14 mouse cellular contexts compared by ENCODE assay signal in genomic region chr16:36816916-36817315, GRCm38 (mm10). TPM values are rescaled to one million over a fixed set of nuclear protein-coding genes. Genes with fewer than 3 reads are reported as not detected.
DNase-seq lines count a peak whose midpoint lies in the region; ATAC-seq and TF ChIP-seq lines count a peak whose summit lies in the region.
"Had no signal": no experiment of that assay in that cellular context is flagged by ENCODE, and none has a peak within 500 bp of the region (broad histone marks: within the 10 kb centered on the region; RNA-seq: fewer than 3 reads in every experiment).

No protein-coding gene starts in this region.

- TF ChIP-seq EP300 in lung, postnatal 0 days (IDR thresholded peaks at IDR 0.05), result no peak

- no peak for DNase-seq in hindbrain, embryonic 14.5 days (ENCODE audit: low spot score)
- DNase-seq in lung, postnatal 0 days (ENCODE audit: low spot score), result no peak
- DNase-seq in hindbrain, postnatal 0 days (ENCODE audit: low spot score), result no peak
- DNase-seq in layer of hippocampus, postnatal 25 days (ENCODE audit: extremely low spot score in 1 of 2, low spot score in 1 of 2), result no peak
- no peak for DNase-seq in retina, postnatal 1 day

- no peaks in the 10 kb centered on the region for H3K36me3 ChIP-seq in hindbrain, embryonic 14.5 days (replicated peaks; ENCODE audit: control insufficient read depth, insufficient read depth)
- no peaks in the 10 kb centered on the region for H3K36me3 ChIP-seq in hindbrain, embryonic 16.5 days (ENCODE audit: control insufficient read depth, insufficient read depth, low read length)
- no peaks in the 10 kb centered on the region for H3K36me3 ChIP-seq in lung, embryonic 16.5 days (ENCODE audit: control insufficient read depth, insufficient read depth, low read length)
- H3K36me3 ChIP-seq in lung, postnatal 0 days (ENCODE audit: insufficient read depth, low read length), result no peaks in the 10 kb centered on the region
- H3K36me3 ChIP-seq in hindbrain, postnatal 0 days (ENCODE audit: insufficient read depth, low read length), result no peaks in the 10 kb centered on the region
- H3K36me3 ChIP-seq in neural tube, embryonic 12.5 days, result no peaks in the 10 kb centered on the region
- H3K36me3 ChIP-seq: G1E; heart, embryonic 12.5 days; limb, embryonic 15.5 days; stomach, embryonic 15.5 days had no signal

- no peak overlapping the region for H3K27ac ChIP-seq in hindbrain, embryonic 14.5 days
- H3K27ac ChIP-seq in hindbrain, embryonic 16.5 days (ENCODE audit: low read depth, low read length), result no peak overlapping the region
- no peak overlapping the region for H3K27ac ChIP-seq in lung, embryonic 16.5 days (ENCODE audit: low read length)
- H3K27ac ChIP-seq in lung, postnatal 0 days (ENCODE audit: low read length), result no peak overlapping the region
- H3K27ac ChIP-seq in hindbrain, postnatal 0 days, result no peak overlapping the region
- no peak overlapping the region for H3K27ac ChIP-seq in neural tube, embryonic 12.5 days
- H3K27ac ChIP-seq: limb, embryonic 15.5 days; stomach, embryonic 15.5 days had no signal

- H3K4me3 ChIP-seq in hindbrain, embryonic 14.5 days (replicated peaks; ENCODE audit: low read length), result no peak overlapping the region
- no peak overlapping the region for H3K4me3 ChIP-seq in hindbrain, embryonic 16.5 days (ENCODE audit: low read length)
- H3K4me3 ChIP-seq in lung, embryonic 16.5 days (ENCODE audit: low read length), result no peak overlapping the region
- H3K4me3 ChIP-seq in lung, postnatal 0 days (ENCODE audit: low read depth, low read length), result no peak overlapping the region
- H3K4me3 ChIP-seq in hindbrain, postnatal 0 days (ENCODE audit: low read length), result no peak overlapping the region
- no peak overlapping the region for H3K4me3 ChIP-seq in neural tube, embryonic 12.5 days
- H3K4me3 ChIP-seq: heart, embryonic 12.5 days; limb, embryonic 15.5 days; stomach, embryonic 15.5 days had no signal

- no peak overlapping the region for H3K4me2 ChIP-seq in hindbrain, embryonic 14.5 days (replicated peaks)
- H3K4me2 ChIP-seq in hindbrain, embryonic 16.5 days (ENCODE audit: low read length), result no peak overlapping the region
- no peak overlapping the region for H3K4me2 ChIP-seq in lung, embryonic 16.5 days (ENCODE audit: low read depth, low read length)
- no peak overlapping the region for H3K4me2 ChIP-seq in lung, postnatal 0 days (replicated peaks; ENCODE audit: low read depth, low read length)
- H3K4me2 ChIP-seq in hindbrain, postnatal 0 days (ENCODE audit: low read depth, low read length), result no peak overlapping the region
- H3K4me2 ChIP-seq in neural tube, embryonic 12.5 days (replicated peaks), result no peak overlapping the region
- H3K4me2 ChIP-seq: heart, embryonic 12.5 days; limb, embryonic 15.5 days; stomach, embryonic 15.5 days had no signal

- no peak overlapping the region for H3K9ac ChIP-seq in hindbrain, embryonic 14.5 days
- no peak overlapping the region for H3K9ac ChIP-seq in hindbrain, embryonic 16.5 days (ENCODE audit: low read depth, low read length)
- no peak overlapping the region for H3K9ac ChIP-seq in lung, embryonic 16.5 days (ENCODE audit: low read length)
- H3K9ac ChIP-seq in lung, postnatal 0 days (replicated peaks; ENCODE audit: low read depth), result no peak overlapping the region
- no peak overlapping the region for H3K9ac ChIP-seq in hindbrain, postnatal 0 days (replicated peaks; ENCODE audit: low read length)
- no peak overlapping the region for H3K9ac ChIP-seq in neural tube, embryonic 12.5 days
- H3K9ac ChIP-seq: heart, embryonic 12.5 days; limb, embryonic 15.5 days; stomach, embryonic 15.5 days had no signal

- no peak for TF ChIP-seq CTCF in lung, postnatal 0 days (IDR thresholded peaks at IDR 0.05)
- no peak for TF ChIP-seq CTCF in hindbrain, postnatal 0 days (IDR thresholded peaks at IDR 0.05; ENCODE audit: low read depth)

- ATAC-seq in hindbrain, embryonic 14.5 days (ENCODE audit: low FRiP score), result peak; percentile 54; the same call in 1 of the 2 replicates
- no peak; the same call in 1 of the 2 replicates for ATAC-seq in hindbrain, embryonic 16.5 days
- ATAC-seq in lung, embryonic 16.5 days (ENCODE audit: low read depth), result peak; percentile 22; the same call in 1 of the 2 replicates
- ATAC-seq in lung, postnatal 0 days, result no peak
- ATAC-seq in hindbrain, postnatal 0 days, result peak; percentile 28; the same call in 1 of the 2 replicates
- ATAC-seq in neural tube, embryonic 12.5 days (ENCODE audit: low FRiP score, low read depth), result 0 out of 2 replicates have a peak, but pooled peaks have one; percentile 23

- no peaks in the 10 kb centered on the region for H3K9me3 ChIP-seq in hindbrain, embryonic 14.5 days (ENCODE audit: control insufficient read depth, low read length)
- no peaks in the 10 kb centered on the region for H3K9me3 ChIP-seq in hindbrain, embryonic 16.5 days (ENCODE audit: control insufficient read depth, low read length)
- no peaks in the 10 kb centered on the region for H3K9me3 ChIP-seq in lung, embryonic 16.5 days (ENCODE audit: control insufficient read depth, low read length)
- H3K9me3 ChIP-seq in lung, postnatal 0 days (ENCODE audit: low read length), result no peaks in the 10 kb centered on the region
- no peaks in the 10 kb centered on the region for H3K9me3 ChIP-seq in hindbrain, postnatal 0 days (ENCODE audit: low read length)
- no peaks in the 10 kb centered on the region for H3K9me3 ChIP-seq in neural tube, embryonic 12.5 days
- H3K9me3 ChIP-seq: G1E; heart, embryonic 12.5 days; limb, embryonic 15.5 days; stomach, embryonic 15.5 days had no signal

- H3K4me1 ChIP-seq in hindbrain, embryonic 14.5 days (replicated peaks; ENCODE audit: control insufficient read depth, insufficient read depth, low read length), result no peaks in the 10 kb centered on the region
- H3K4me1 ChIP-seq in hindbrain, embryonic 16.5 days (ENCODE audit: control insufficient read depth, insufficient read depth, low read depth, low read length), result no peaks in the 10 kb centered on the region
- peaks cover 4% of the 10 kb centered on the region; the same call in 1 of the 2 replicates for H3K4me1 ChIP-seq in lung, embryonic 16.5 days (replicated peaks; ENCODE audit: control insufficient read depth, insufficient read depth, low read length)
- no peaks in the 10 kb centered on the region for H3K4me1 ChIP-seq in lung, postnatal 0 days (ENCODE audit: insufficient read depth, low read depth, low read length)
- H3K4me1 ChIP-seq in hindbrain, postnatal 0 days (ENCODE audit: insufficient read depth, low read length), result no peaks in the 10 kb centered on the region
- 0 out of 2 replicates have a peak, but pooled peaks cover 3% of the 10 kb centered on the region for H3K4me1 ChIP-seq in neural tube, embryonic 12.5 days
- H3K4me1 ChIP-seq: limb, embryonic 15.5 days; stomach, embryonic 15.5 days had no signal

- H3K27me3 ChIP-seq in hindbrain, embryonic 14.5 days (ENCODE audit: control insufficient read depth, insufficient read depth, low read length), result no peaks in the 10 kb centered on the region
- no peaks in the 10 kb centered on the region for H3K27me3 ChIP-seq in hindbrain, embryonic 16.5 days (replicated peaks; ENCODE audit: control insufficient read depth, insufficient read depth, low read length)
- H3K27me3 ChIP-seq in lung, embryonic 16.5 days (ENCODE audit: control insufficient read depth, insufficient read depth, low read depth, low read length), result no peaks in the 10 kb centered on the region
- H3K27me3 ChIP-seq in lung, postnatal 0 days (replicated peaks; ENCODE audit: insufficient read depth, low read length), result no peaks in the 10 kb centered on the region
- no peaks in the 10 kb centered on the region for H3K27me3 ChIP-seq in hindbrain, postnatal 0 days (ENCODE audit: insufficient read depth, low read length)
- H3K27me3 ChIP-seq in neural tube, embryonic 12.5 days (replicated peaks), result no peaks in the 10 kb centered on the region
- H3K27me3 ChIP-seq: heart, embryonic 12.5 days; limb, embryonic 15.5 days; stomach, embryonic 15.5 days had no signal

RNA-seq across cellular contexts. Expression of gene Iqcb1, which starts 11.3 kb away (rescaled TPM):
- 61.5 and 62.4 TPM in 2 replicates for polyA plus RNA-seq in hindbrain, embryonic 14.5 days (2014; fragmentation: Nextera tagmentation; extraction: Ambion mirVana)
- 55.9 and 59.1 TPM in 2 replicates for polyA plus RNA-seq in hindbrain, embryonic 16.5 days (2015; fragmentation: Nextera tagmentation; extraction: Ambion mirVana)
- polyA plus RNA-seq in lung, embryonic 16.5 days (2015; fragmentation: Nextera tagmentation; extraction: Ambion mirVana), result 29.8 and 30.9 TPM in 2 replicates
- polyA plus RNA-seq in lung, postnatal 0 days (2015; fragmentation: Nextera tagmentation; extraction: Ambion mirVana), result 11.8 and 13.1 TPM in 2 replicates
- total RNA-seq in hindbrain, postnatal 0 days (2014; rRNA removed), result 17.3 and 23.0 TPM in 2 replicates
- 55.6 and 65.5 TPM in 2 replicates for polyA plus RNA-seq in hindbrain, postnatal 0 days (2015; fragmentation: Nextera tagmentation; extraction: Ambion mirVana)
- polyA plus RNA-seq in neural tube, embryonic 12.5 days (2016; fragmentation: Nextera tagmentation; extraction: Ambion mirVana), result 57.6 and 65.3 TPM in 2 replicates
- total RNA-seq in layer of hippocampus, postnatal 25 days (2021), result 10 to 100 TPM; 35.8 to 37.6 TPM

RNA-seq across cellular contexts. Expression of gene Slc15a2, which starts 32.2 kb away (rescaled TPM):
- 14.9 and 16.3 TPM in 2 replicates for polyA plus RNA-seq in hindbrain, embryonic 14.5 days (2014; fragmentation: Nextera tagmentation; extraction: Ambion mirVana)
- polyA plus RNA-seq in hindbrain, embryonic 16.5 days (2015; fragmentation: Nextera tagmentation; extraction: Ambion mirVana), result 15.3 and 17.9 TPM in 2 replicates
- 49.4 and 58.9 TPM in 2 replicates for polyA plus RNA-seq in lung, embryonic 16.5 days (2015; fragmentation: Nextera tagmentation; extraction: Ambion mirVana)
- 57.3 and 75.1 TPM in 2 replicates for polyA plus RNA-seq in lung, postnatal 0 days (2015; fragmentation: Nextera tagmentation; extraction: Ambion mirVana)
- total RNA-seq in hindbrain, postnatal 0 days (2014; rRNA removed), result 30.3 and 58.7 TPM in 2 replicates
- polyA plus RNA-seq in hindbrain, postnatal 0 days (2015; fragmentation: Nextera tagmentation; extraction: Ambion mirVana), result 25.5 and 31.7 TPM in 2 replicates
- polyA plus RNA-seq in neural tube, embryonic 12.5 days (2016; fragmentation: Nextera tagmentation; extraction: Ambion mirVana), result 4.8 and 5.8 TPM in 2 replicates
- total RNA-seq in layer of hippocampus, postnatal 25 days (2021), result 10 to 100 TPM; 35.1 to 39.8 TPM
- polyA plus RNA-seq: C2C12 had no signal

RNA-seq across cellular contexts. Expression of gene Eaf2, which starts 57.9 kb away (rescaled TPM):
- polyA plus RNA-seq in hindbrain, embryonic 14.5 days (2014; fragmentation: Nextera tagmentation; extraction: Ambion mirVana), result 0.27 and 0.89 TPM in 2 replicates
- 0.50 and 0.66 TPM in 2 replicates for polyA plus RNA-seq in hindbrain, embryonic 16.5 days (2015; fragmentation: Nextera tagmentation; extraction: Ambion mirVana)
- 1.0 and 1.3 TPM in 2 replicates for polyA plus RNA-seq in lung, embryonic 16.5 days (2015; fragmentation: Nextera tagmentation; extraction: Ambion mirVana)
- polyA plus RNA-seq in lung, postnatal 0 days (2015; fragmentation: Nextera tagmentation; extraction: Ambion mirVana), result 0.95 and 1.4 TPM in 2 replicates
- 0.16 TPM in 1 of 2 replicates, not detected in the other for total RNA-seq in hindbrain, postnatal 0 days (2014; rRNA removed)
- polyA plus RNA-seq in hindbrain, postnatal 0 days (2015; fragmentation: Nextera tagmentation; extraction: Ambion mirVana), result 1.2 and 1.4 TPM in 2 replicates
- 0.81 and 1.2 TPM in 2 replicates for polyA plus RNA-seq in neural tube, embryonic 12.5 days (2016; fragmentation: Nextera tagmentation; extraction: Ambion mirVana)
- 1 to 10 TPM; 1.0 to 1.2 TPM for total RNA-seq in layer of hippocampus, postnatal 25 days (2021)
- total RNA-seq: hematopoietic stem cell, adult 5-6 weeks had no signal

RNA-seq across cellular contexts. Expression of gene Golgb1, which starts 58.0 kb away (rescaled TPM):
- polyA plus RNA-seq in hindbrain, embryonic 14.5 days (2014; fragmentation: Nextera tagmentation; extraction: Ambion mirVana), result 63.0 and 86.1 TPM in 2 replicates
- 72.5 and 74.4 TPM in 2 replicates for polyA plus RNA-seq in hindbrain, embryonic 16.5 days (2015; fragmentation: Nextera tagmentation; extraction: Ambion mirVana)
- polyA plus RNA-seq in lung, embryonic 16.5 days (2015; fragmentation: Nextera tagmentation; extraction: Ambion mirVana), result 89.6 and 97.2 TPM in 2 replicates
- 114 and 120 TPM in 2 replicates for polyA plus RNA-seq in lung, postnatal 0 days (2015; fragmentation: Nextera tagmentation; extraction: Ambion mirVana)
- total RNA-seq in hindbrain, postnatal 0 days (2014; rRNA removed), result 36.3 and 53.2 TPM in 2 replicates
- polyA plus RNA-seq in hindbrain, postnatal 0 days (2015; fragmentation: Nextera tagmentation; extraction: Ambion mirVana), result 90.5 and 104 TPM in 2 replicates
- 75.9 and 85.5 TPM in 2 replicates for polyA plus RNA-seq in neural tube, embryonic 12.5 days (2016; fragmentation: Nextera tagmentation; extraction: Ambion mirVana)
- total RNA-seq in layer of hippocampus, postnatal 25 days (2021), result 10 to 100 TPM; 64.7 to 65.0 TPM

Comparison
In these comparisons a context has a peak if more than half of its experiments do, and no peak if none do; other contexts are left out.
1. ATAC-seq: peak in hindbrain, embryonic 14.5 days (single experiment), lung, embryonic 16.5 days (single experiment), hindbrain, postnatal 0 days (single experiment) and neural tube, embryonic 12.5 days (single experiment); none in hindbrain, embryonic 16.5 days (single experiment) and lung, postnatal 0 days (single experiment).